Mouse (Mus musculus) liver, embryonic 13.5 days (tissue): ENCODE results near the gene Slc35c1. TPM values are rescaled to one million over a fixed set of nuclear protein-coding genes. Genes with fewer than 3 reads are reported as not detected.

Experiments used
- polyA plus RNA-seq: library from polyadenylated mRNA; unstranded; fragments of >200 nt; fragmentation: Nextera tagmentation; extraction: Ambion mirVana; gene quantifications from 2 replicates; pipeline ENCODE4 v1.2.1, GENCODE M21; 2015

The Slc35c1 gene
- polyA plus RNA-seq, 1 experiment from 2014 or later, result 9.5 TPM

Other genes starting within 250 kb of the Slc35c1 start
- 19.7 and 21.7 TPM in 2 replicates for gene Pex16, start 85.9 kb downstream of the Slc35c1 start, polyA plus RNA-seq
- gene Large2, start 85.7 kb downstream of the Slc35c1 start, polyA plus RNA-seq, result 1.6 and 2.2 TPM in 2 replicates
- gene 1700029I15Rik, start 78.0 kb downstream of the Slc35c1 start, polyA plus RNA-seq, result 1.1 and 1.2 TPM in 2 replicates
- gene Mapk8ip1, start 59.3 kb downstream of the Slc35c1 start, polyA plus RNA-seq, result 1.7 and 1.9 TPM in 2 replicates
- gene Cry2, start 26.5 kb downstream of the Slc35c1 start, polyA plus RNA-seq, result 9.1 and 10.7 TPM in 2 replicates
- gene Chst1, start 139.2 kb upstream of the Slc35c1 start, polyA plus RNA-seq, result 0.12 and 0.15 TPM in 2 replicates